Mouse (Mus musculus) forebrain, postnatal 0 days (tissue): ENCODE measurements around the gene Ano6. TPM values are rescaled to one million over a fixed set of nuclear protein-coding genes. Genes with fewer than 3 reads are reported as not detected.
A peak's percentile ranks its signal among the peaks of the same experiment; 100 is the strongest.

Source experiments
- ATAC-seq: fragments of 200-750 bp; cut with Nextera tagmentation; 2 replicates; pipeline ENCODE4 v1.8.0; 2017; ENCODE audit warnings: mild to moderate bottlenecking, moderate library complexity
- DNase-seq: peaks from one replicate; pipeline ENCODE4 v3.0.0-alpha.2; 2015
- H3K27ac ChIP-seq: fragments of 300-500 bp; sonication (generic); 2 replicates; pipeline ENCODE4 v1.5.1; 2014; ENCODE audit warnings: low read depth, mild to moderate bottlenecking, antibody characterized with exemption, low read length, moderate library complexity, mixed read lengths
- H3K27me3 ChIP-seq: fragments of 300-500 bp; sonication (generic); 2 replicates; pipeline ENCODE4 v1.6.1; 2014; ENCODE audit warnings: mild to moderate bottlenecking, low read length, mixed read lengths; ENCODE audit not compliant: insufficient read depth
- H3K36me3 ChIP-seq: fragments of 300-500 bp; sonication (generic); 2 replicates; pipeline ENCODE4 v1.6.1; 2014; ENCODE audit warnings: mild to moderate bottlenecking, moderate library complexity; ENCODE audit not compliant: insufficient read depth
- H3K4me1 ChIP-seq: fragments of 300-500 bp; sonication (generic); 2 replicates; pipeline ENCODE4 v1.6.1; 2014; ENCODE audit warnings: antibody characterized with exemption; ENCODE audit not compliant: insufficient read depth
- H3K4me2 ChIP-seq: fragments of 300-500 bp; sonication (generic); 2 replicates; pipeline ENCODE4 v1.6.1; 2014; ENCODE audit warnings: low read depth, mild to moderate bottlenecking, moderate library complexity
- H3K4me3 ChIP-seq: fragments of 300-500 bp; sonication (generic); 2 replicates; pipeline ENCODE4 v1.5.1; 2014; ENCODE audit warnings: low read depth, low read length, mixed read lengths
- H3K9ac ChIP-seq: fragments of 300-500 bp; sonication (generic); 2 replicates; pipeline ENCODE4 v1.6.1; 2014; ENCODE audit warnings: mild to moderate bottlenecking
- H3K9me3 ChIP-seq: fragments of 300-500 bp; sonication (generic); 2 replicates; pipeline ENCODE4 v1.6.1; 2016; ENCODE audit warnings: low read length
- CTCF ChIP-seq: sonication (generic); IDR thresholded peaks from 2 replicates; pipeline ENCODE4 v1.5.1; 2016; ENCODE audit warnings: antibody characterized with exemption, control low read depth, low read depth
- WGBS: fragments of 180-500 bp; shearing (Covaris S2); extraction: QIAGEN DNeasy Blood & Tissue Kit; methylation state at CpG from one replicate; pipeline ENCODE4 v1.1.7; 2014; 5-methylcytosine and 5-hydroxymethylcytosine counted together
- polyA plus RNA-seq: library from polyadenylated mRNA; unstranded; fragments of >200 nt; fragmentation: Nextera tagmentation; extraction: Ambion mirVana; gene quantifications from 2 replicates; pipeline ENCODE4 v1.2.1, GENCODE M21; 2015
- total RNA-seq: library from RNA; depleted of rRNA; stranded (reverse); fragments of >200 nt; gene quantifications from 2 replicates; pipeline ENCODE4 v1.2.3, GENCODE M21; 2014

Gene Ano6
- total and polyA plus RNA-seq, 2 experiments from 2014 or later, result 17.2 to 32.6 TPM

- no peaks in the 10 kb centered on the region for H3K4me1 ChIP-seq
- 89% methylated on average over 9 of the region's 9 CpGs for WGBS
- ATAC-seq, result no peak
These were observed 15.8 kb upstream of the Ano6 start for GRCm38 (mm10) chr15:95774674-95775414.

GRCm38 (mm10) chr15:95777743-95778142 lies 12.9 kb upstream of the Ano6 start:
- DNase-seq (no peak), ATAC-seq (no peak)
- Histone ChIP-seq H3K4me3 (no peak overlapping the region), H3K9me3 (no peaks in the 10 kb centered on the region), H3K9ac (no peak overlapping the region), H3K27me3 (no peaks in the 10 kb centered on the region), H3K27ac (no peak overlapping the region), H3K4me1 (no peaks in the 10 kb centered on the region), H3K36me3 (no peaks in the 10 kb centered on the region), H3K4me2 (no peak overlapping the region)
- WGBS, result 92% methylated on average over 2 of the region's 2 CpGs
- no peak for TF ChIP-seq CTCF

More at GRCm38 (mm10) chr15:95774674-95775414, 15.8 kb upstream of the Ano6 start:
- H3K9ac ChIP-seq, result no peak overlapping the region
- no peak for TF ChIP-seq CTCF
- no peaks in the 10 kb centered on the region for H3K36me3 ChIP-seq
- no peaks in the 10 kb centered on the region for H3K9me3 ChIP-seq
- no peak overlapping the region for H3K4me2 ChIP-seq
- H3K27ac ChIP-seq, result no peak overlapping the region
- no peaks in the 10 kb centered on the region for H3K27me3 ChIP-seq
- no peak overlapping the region for H3K4me3 ChIP-seq
- DNase-seq, result no peak

GRCm38 (mm10) chr15:95778710-95779109 lies 11.9 kb upstream of the Ano6 start:
- no peak overlapping the region for H3K4me3 ChIP-seq
- no peaks in the 10 kb centered on the region for H3K4me1 ChIP-seq
- H3K27ac ChIP-seq, result no peak overlapping the region
- H3K9ac ChIP-seq, result no peak overlapping the region
- no peaks in the 10 kb centered on the region for H3K9me3 ChIP-seq
- H3K27me3 ChIP-seq, result no peaks in the 10 kb centered on the region
- H3K4me2 ChIP-seq, result no peak overlapping the region
- no peak for DNase-seq
- no peak for ATAC-seq
- WGBS, result 93% methylated on average over 4 of the region's 4 CpGs
- TF ChIP-seq CTCF, result no peak
- H3K36me3 ChIP-seq, result no peaks in the 10 kb centered on the region

GRCm38 (mm10) chr15:95786624-95787023 lies 4.0 kb upstream of the Ano6 start:
- TF ChIP-seq CTCF, result no peak
- no peak overlapping the region for H3K4me2 ChIP-seq
- H3K4me3 ChIP-seq, result no peak overlapping the region
- WGBS, result 86% methylated on average over 4 of the region's 4 CpGs
- no peaks in the 10 kb centered on the region for H3K36me3 ChIP-seq
- no peak for ATAC-seq
- no peak for DNase-seq
- no peaks in the 10 kb centered on the region for H3K9me3 ChIP-seq
- H3K9ac ChIP-seq, result no peak overlapping the region
- H3K4me1 ChIP-seq, result no peaks in the 10 kb centered on the region
- H3K27me3 ChIP-seq, result no peaks in the 10 kb centered on the region
- no peak overlapping the region for H3K27ac ChIP-seq

GRCm38 (mm10) chr15:95787578-95787977 lies 3.1 kb upstream of the Ano6 start:
- TF ChIP-seq CTCF, result peak; percentile 52
- Histone ChIP-seq H3K9me3 (no peaks in the 10 kb centered on the region), H3K27ac (no peak overlapping the region), H3K27me3 (no peaks in the 10 kb centered on the region), H3K36me3 (no peaks in the 10 kb centered on the region), H3K4me3 (no peak overlapping the region), H3K4me1 (no peaks in the 10 kb centered on the region), H3K4me2 (no peak overlapping the region), H3K9ac (no peak overlapping the region)
- DNase-seq (no peak), ATAC-seq (no peak)
- 54% methylated on average over 3 of the region's 3 CpGs for WGBS

- Histone ChIP-seq H3K27ac (peak overlapping the region; percentile 79), H3K9me3 (no peaks in the 10 kb centered on the region), H3K4me3 (peak overlapping the region; percentile 83), H3K27me3 (no peaks in the 10 kb centered on the region), H3K4me2 (peak overlapping the region; percentile 90), H3K4me1 (0 out of 2 replicates have a peak, but pooled peaks cover 3% of the 10 kb centered on the region), H3K36me3 (no peaks in the 10 kb centered on the region), H3K9ac (peak overlapping the region; percentile 76)
- 15% methylated on average over 32 of the region's 32 CpGs for WGBS
- no peak; the same call in 1 of the 2 replicates for TF ChIP-seq CTCF
- DNase-seq (no peak), ATAC-seq (peak; percentile 47)
These were observed 798 bp upstream of the Ano6 start for GRCm38 (mm10) chr15:95789562-95790528.
